Mouse (Mus musculus) midbrain, embryonic 14.5 days (tissue): ENCODE data around the gene Ccnl2. TPM values are rescaled to one million over a fixed set of nuclear protein-coding genes. Genes with fewer than 3 reads are reported as not detected.
A peak's percentile ranks its signal among the peaks of the same experiment; 100 is the strongest.

Experiments
- ATAC-seq: fragments of 200-750 bp; cut with Nextera tagmentation; 2 replicates; pipeline ENCODE4 v1.8.0; 2017; ENCODE audit warnings: moderate number of reproducible peaks, moderate library complexity; ENCODE audit not compliant: low FRiP score, low TSS enrichment
- DNase-seq: peaks from one replicate; pipeline ENCODE4 v3.0.0-alpha.2; 2015
- H3K27ac ChIP-seq: fragments of 300-500 bp; sonication (generic); replicated peaks from 2 replicates; pipeline ENCODE4 v1.5.1; 2014; ENCODE audit warnings: mild to moderate bottlenecking, low read depth, low read length, moderate library complexity
- H3K27me3 ChIP-seq: fragments of 300-500 bp; sonication (generic); 2 replicates; pipeline ENCODE4 v1.6.1; 2014; ENCODE audit warnings: low read length, control low read depth, mixed read lengths; ENCODE audit not compliant: control insufficient read depth, insufficient read depth
- H3K36me3 ChIP-seq: fragments of 300-500 bp; sonication (generic); 2 replicates; pipeline ENCODE4 v1.6.1; 2014; ENCODE audit warnings: low read length, control low read depth; ENCODE audit not compliant: control insufficient read depth, insufficient read depth
- H3K4me1 ChIP-seq: fragments of 300-500 bp; sonication (generic); 2 replicates; pipeline ENCODE4 v1.6.1; 2014; ENCODE audit warnings: mild to moderate bottlenecking, antibody characterized with exemption, low read length, control low read depth; ENCODE audit not compliant: control insufficient read depth, insufficient read depth
- H3K4me2 ChIP-seq: fragments of 300-500 bp; sonication (generic); 2 replicates; pipeline ENCODE4 v1.6.1; 2014; ENCODE audit warnings: mild to moderate bottlenecking, low read length, moderate library complexity
- H3K4me3 ChIP-seq: fragments of 300-500 bp; sonication (generic); replicated peaks from 2 replicates; pipeline ENCODE4 v1.5.1; 2014; ENCODE audit warnings: low read depth, low read length
- H3K9ac ChIP-seq: fragments of 300-500 bp; sonication (generic); replicated peaks from 2 replicates; pipeline ENCODE4 v1.6.1; 2014; ENCODE audit warnings: mild to moderate bottlenecking, low read length, moderate library complexity
- H3K9me3 ChIP-seq: fragments of 300-500 bp; sonication (generic); 2 replicates; pipeline ENCODE4 v1.6.1; 2016; ENCODE audit warnings: low read length, control low read depth, mixed read lengths; ENCODE audit not compliant: control insufficient read depth
- WGBS: fragments of 180-500 bp; shearing (Covaris S2); extraction: QIAGEN DNeasy Blood & Tissue Kit; methylation state at CpG from one replicate; pipeline ENCODE4 v1.1.7; 2014; 5-methylcytosine and 5-hydroxymethylcytosine counted together
- polyA plus RNA-seq: library from polyadenylated mRNA; unstranded; fragments of >200 nt; fragmentation: Nextera tagmentation; extraction: Ambion mirVana; gene quantifications from 2 replicates; pipeline ENCODE4 v1.2.1, GENCODE M21; 2014

Gene Ccnl2
- polyA plus RNA-seq, 1 experiment from 2014 or later, result 162 TPM

GRCm38 (mm10) chr4:155829866-155830265 is 17.6 kb downstream of the Ccnl2 start:
- H3K27me3 ChIP-seq, result no peaks in the 10 kb centered on the region
- H3K36me3 ChIP-seq, result peaks cover 36% of the 10 kb centered on the region
- H3K9me3 ChIP-seq, result no peaks in the 10 kb centered on the region
- H3K4me1 ChIP-seq, result peaks cover 9% of the 10 kb centered on the region
- no peak for DNase-seq
- no peak for ATAC-seq
- no peak overlapping the region for H3K4me3 ChIP-seq
- H3K27ac ChIP-seq, result no peak overlapping the region
- no peak overlapping the region for H3K9ac ChIP-seq
- 95% methylated on average over 4 of the region's 4 CpGs for WGBS
- no peak overlapping the region for H3K4me2 ChIP-seq

- WGBS, result 51% methylated on average over 8 of the region's 8 CpGs
- H3K27me3 ChIP-seq, result no peaks in the 10 kb centered on the region
- peak overlapping the region; percentile 99 for H3K4me2 ChIP-seq
- no peak overlapping the region for H3K9ac ChIP-seq
- no peaks in the 10 kb centered on the region for H3K9me3 ChIP-seq
- DNase-seq (no peak), ATAC-seq (no peak)
- peaks cover 29% of the 10 kb centered on the region for H3K36me3 ChIP-seq
- no peak overlapping the region for H3K27ac ChIP-seq
- H3K4me3 ChIP-seq, result peak overlapping the region; percentile 76; the same call in 1 of the 2 replicates
- peaks cover 9% of the 10 kb centered on the region for H3K4me1 ChIP-seq
Measured at GRCm38 (mm10) chr4:155830596-155830995, 18.3 kb downstream of the Ccnl2 start.

GRCm38 (mm10) chr4:155831205-155831766 is 19.0 kb downstream of the Ccnl2 start, which contains the start of gene Aurkaip1:
Gene Aurkaip1 (plus strand): TSS chr4:155831272.
- H3K4me1 ChIP-seq, result peaks cover 9% of the 10 kb centered on the region
- H3K4me2 ChIP-seq, result peak within 1 kb of the TSS; percentile 99
- peak within 1 kb of the TSS; percentile 82 for H3K9ac ChIP-seq
- no peaks in the 10 kb centered on the region for H3K9me3 ChIP-seq
- peak; percentile 91 for ATAC-seq
- WGBS, result under 1% methylated on average over 49 of the region's 49 CpGs
- peak within 1 kb of the TSS; percentile 84 for H3K27ac ChIP-seq
- peak; percentile 98 for DNase-seq
- peak within 1 kb of the TSS; percentile 76 for H3K4me3 ChIP-seq
- H3K36me3 ChIP-seq, result peaks cover 25% of the 10 kb centered on the region
- no peaks in the 10 kb centered on the region for H3K27me3 ChIP-seq

- H3K4me3 ChIP-seq, result peak overlapping the region; percentile 76
- peak overlapping the region; percentile 82 for H3K9ac ChIP-seq
- peak overlapping the region; percentile 84 for H3K27ac ChIP-seq
- H3K27me3 ChIP-seq, result no peaks in the 10 kb centered on the region
- H3K4me2 ChIP-seq, result peak overlapping the region; percentile 99
- 1% methylated on average over 25 of the region's 25 CpGs for whole genome bisulfite sequencing
- H3K4me1 ChIP-seq, result peaks cover 9% of the 10 kb centered on the region
- ATAC-seq (peak; percentile 19; the same call in 1 of the 2 replicates), DNase-seq (no peak)
- peaks cover 20% of the 10 kb centered on the region for H3K36me3 ChIP-seq
- H3K9me3 ChIP-seq, result no peaks in the 10 kb centered on the region
Measured at GRCm38 (mm10) chr4:155831831-155832230, 19.5 kb downstream of the Ccnl2 start.

- Histone ChIP-seq H3K4me2 (peak overlapping the region; percentile 99), H3K27me3 (no peaks in the 10 kb centered on the region), H3K9ac (peak overlapping the region; percentile 82), H3K36me3 (peaks cover 19% of the 10 kb centered on the region), H3K9me3 (no peaks in the 10 kb centered on the region), H3K4me3 (peak overlapping the region; percentile 76), H3K4me1 (peaks cover 9% of the 10 kb centered on the region), H3K27ac (no peak overlapping the region)
- ATAC-seq (no peak), DNase-seq (no peak)
- 59% methylated on average over 10 of the region's 10 CpGs for WGBS
Measured at GRCm38 (mm10) chr4:155832321-155832720, 20.0 kb downstream of the Ccnl2 start.

- Histone ChIP-seq H3K27ac (no peak overlapping the region), H3K4me1 (peaks cover 9% of the 10 kb centered on the region), H3K9me3 (no peaks in the 10 kb centered on the region), H3K27me3 (no peaks in the 10 kb centered on the region), H3K4me3 (no peak overlapping the region), H3K9ac (no peak overlapping the region), H3K36me3 (peaks cover 10% of the 10 kb centered on the region), H3K4me2 (no peak overlapping the region)
- WGBS, result 89% methylated on average over 4 of the region's 4 CpGs
- DNase-seq, result no peak
- no peak for ATAC-seq
Measured at GRCm38 (mm10) chr4:155833234-155833633, 20.9 kb downstream of the Ccnl2 start.

GRCm38 (mm10) chr4:155833836-155834235 is 21.5 kb downstream of the Ccnl2 start:
- Histone ChIP-seq H3K4me1 (peaks cover 9% of the 10 kb centered on the region), H3K4me2 (no peak overlapping the region), H3K4me3 (no peak overlapping the region), H3K9me3 (no peaks in the 10 kb centered on the region), H3K36me3 (peaks cover 6% of the 10 kb centered on the region), H3K9ac (0 out of 2 replicates have a peak overlapping the region, but pooled peaks have one; percentile 12), H3K27ac (peak overlapping the region; percentile 49; the same call in 1 of the 2 replicates), H3K27me3 (no peaks in the 10 kb centered on the region)
- peak; percentile 86 for DNase-seq
- ATAC-seq, result no peak
- 42% methylated on average over 2 of the region's 2 CpGs for WGBS

GRCm38 (mm10) chr4:155837404-155838010 is 25.2 kb downstream of the Ccnl2 start:
- ATAC-seq, result no peak

More at GRCm38 (mm10) chr4:155837404-155838010, 25.2 kb downstream of the Ccnl2 start:
- Histone ChIP-seq H3K9ac (no peak overlapping the region), H3K4me1 (peaks cover 14% of the 10 kb centered on the region), H3K9me3 (no peaks in the 10 kb centered on the region), H3K27ac (no peak overlapping the region), H3K36me3 (peaks cover 6% of the 10 kb centered on the region), H3K4me3 (no peak overlapping the region), H3K27me3 (no peaks in the 10 kb centered on the region; the same call in none of the 2 replicates), H3K4me2 (no peak overlapping the region)
- no peak for DNase-seq
- WGBS, result 85% methylated on average over 11 of the region's 11 CpGs
